Mouse (Mus musculus) heart, adult 11 months (tissue): ENCODE measurements at regions not wholly inside any gene's neighbourhood (a gene's known extent, or its start where the extent isn't known, plus 50 kb on each side); places are given as distances from the start of the nearest gene placed in this dataset.
"Not testable (repeated sequence)": the region's sequence is repeated elsewhere in the genome, so short reads cannot be mapped to it uniquely, and the experiment has no call there.

Experiments
- DNase-seq: peaks from one replicate; pipeline ENCODE4 v3.0.0; 2022

DNA sequence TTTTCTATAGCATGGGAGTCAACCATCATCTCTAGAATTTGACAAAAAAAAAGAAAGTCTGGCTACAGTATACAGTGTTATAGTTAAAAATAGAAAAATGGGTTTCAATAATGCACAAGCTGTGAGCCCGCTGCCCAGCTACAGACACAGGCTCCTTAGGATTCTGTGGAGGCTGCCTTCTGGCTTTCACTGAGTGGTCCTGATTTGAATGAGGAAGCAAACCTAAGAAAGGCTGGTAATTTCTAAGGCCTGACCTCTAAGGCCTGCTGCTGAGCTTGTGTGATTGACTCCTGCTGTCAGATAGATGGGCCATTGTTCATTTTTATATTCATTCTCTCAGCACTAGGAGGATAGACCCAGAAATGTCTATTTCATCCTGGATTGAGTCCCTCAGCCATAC lies 67.7 kb downstream of the Alg10b start:
- DNase-seq: no peak

DNA sequence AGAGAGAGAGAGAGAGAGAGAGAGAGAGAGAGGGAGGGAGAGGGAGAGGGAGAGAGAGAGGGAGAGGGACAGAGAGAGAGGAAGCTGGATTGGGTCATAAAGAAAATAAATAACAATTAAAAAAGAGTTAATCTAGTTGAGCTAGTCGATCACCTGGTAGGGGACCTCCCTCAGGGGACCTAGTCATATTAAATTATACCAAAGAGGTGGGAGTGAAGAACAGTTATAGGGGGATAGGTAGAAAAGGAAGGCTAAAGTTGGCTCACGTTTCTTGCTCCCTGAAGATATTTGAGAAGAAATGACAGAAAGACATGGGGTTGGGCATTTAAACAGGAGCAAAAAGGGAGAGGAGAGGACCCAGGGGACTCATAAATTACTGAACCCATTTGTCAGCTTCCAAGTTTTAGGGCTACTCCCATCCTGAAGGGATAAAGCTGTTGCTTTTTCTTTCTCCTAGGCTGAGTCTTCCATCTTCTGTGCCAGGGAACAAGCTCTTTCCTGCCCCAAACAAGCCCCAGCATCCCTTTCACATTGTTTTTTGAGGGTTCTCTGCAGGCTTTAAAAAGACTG lies 70.3 kb downstream of the Alg10b start:
- DNase-seq: peak; percentile 74

DNA sequence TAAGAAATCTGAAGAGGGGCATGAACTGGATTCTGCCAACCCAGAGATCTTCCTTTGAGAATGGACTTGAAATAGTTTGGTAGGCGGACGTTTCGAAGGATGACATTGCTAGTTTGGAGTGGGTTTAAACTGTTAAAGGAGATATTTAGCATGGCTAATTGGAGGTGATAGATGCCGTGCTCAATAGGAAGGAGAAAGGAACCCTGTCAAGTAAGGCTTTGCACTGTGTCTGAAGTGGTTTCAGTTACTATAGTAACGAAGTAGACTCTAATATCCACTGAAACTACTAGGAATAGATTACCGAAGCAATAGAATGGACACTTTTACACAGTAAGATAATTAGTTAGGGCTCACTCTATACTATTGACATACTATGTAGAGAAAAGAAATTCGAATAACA lies 74.5 kb downstream of the Alg10b start:
- DNase-seq: no peak

DNA sequence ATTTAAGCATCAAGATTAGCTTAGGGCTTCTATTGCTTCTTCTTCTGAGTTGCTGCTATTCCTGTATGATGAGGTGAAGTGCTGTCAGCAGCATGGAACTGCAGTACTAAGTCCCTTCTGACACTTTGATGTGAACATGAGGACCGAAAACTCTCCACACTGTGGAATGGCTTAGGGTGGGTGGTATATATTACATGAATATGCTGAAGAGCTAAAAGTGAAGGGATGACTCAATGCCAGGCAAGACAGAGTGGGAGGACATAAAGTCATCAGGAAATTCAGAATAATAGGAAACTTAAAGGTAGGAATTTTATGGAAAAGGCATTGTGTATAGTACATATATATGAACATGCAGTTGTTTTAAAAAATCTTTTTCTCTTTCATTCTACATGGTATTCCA lies 79.3 kb downstream of the Alg10b start:
- no peak for DNase-seq

DNA sequence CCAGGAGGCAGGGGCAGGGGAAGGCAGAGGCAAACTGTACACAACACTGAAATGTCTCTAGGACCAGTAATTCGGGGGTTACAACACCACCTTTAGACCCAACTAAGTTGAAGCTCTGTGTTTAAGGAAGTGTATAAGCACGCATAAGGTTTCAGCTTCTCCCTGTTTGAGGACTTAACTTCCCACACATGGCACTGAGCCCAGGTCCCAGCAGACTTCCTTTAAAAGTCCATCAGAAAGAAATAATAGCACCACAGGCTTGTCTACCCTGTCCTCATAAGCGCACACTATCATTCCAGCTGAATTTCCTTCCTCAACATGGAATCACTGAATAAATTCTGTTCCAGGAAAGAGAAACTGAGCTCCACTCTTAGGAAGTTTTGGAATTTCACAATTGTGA lies 80.9 kb downstream of the Alg10b start:
- no peak for DNase-seq

DNA sequence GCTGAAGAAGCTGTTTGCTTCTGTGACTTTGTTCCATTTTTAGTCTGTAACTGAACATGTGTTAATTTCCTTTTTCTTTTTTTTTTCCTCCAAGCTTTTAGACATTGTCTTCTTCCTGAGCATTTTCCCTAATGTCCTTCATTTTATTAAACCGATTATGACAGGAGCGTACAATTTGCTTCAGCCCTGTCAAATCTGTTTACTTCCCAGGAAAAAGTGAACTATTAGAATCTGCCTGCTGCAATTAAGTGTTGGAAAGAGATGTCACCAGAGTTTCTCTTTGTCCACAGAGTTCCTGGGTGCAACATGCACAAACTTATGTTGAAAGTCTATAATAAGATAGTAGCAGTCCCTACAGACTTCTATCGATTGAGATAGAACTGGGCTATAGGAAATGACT lies 82.8 kb downstream of the Alg10b start:
- no peak for DNase-seq

DNA sequence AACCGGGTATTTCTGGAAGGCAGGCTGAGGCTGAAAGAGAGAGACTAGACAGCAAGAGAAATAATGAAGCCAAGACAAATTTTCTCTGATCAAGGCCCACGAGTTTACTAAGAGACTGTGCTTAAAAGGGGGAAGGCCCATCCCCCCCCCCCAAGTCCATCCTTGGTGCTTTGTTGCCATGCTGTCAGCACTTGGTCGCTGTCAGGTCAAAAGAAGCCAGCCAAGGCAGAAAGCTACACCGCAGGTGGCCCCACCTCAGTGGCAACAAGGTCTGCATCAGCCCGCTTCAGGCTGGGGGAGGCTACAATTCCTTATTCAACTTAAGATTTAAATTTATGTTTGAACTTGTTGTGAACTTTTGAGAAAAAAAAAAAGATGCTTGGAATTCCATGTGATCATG lies 84.3 kb downstream of the Alg10b start:
- DNase-seq: not testable (repeated sequence)

DNA sequence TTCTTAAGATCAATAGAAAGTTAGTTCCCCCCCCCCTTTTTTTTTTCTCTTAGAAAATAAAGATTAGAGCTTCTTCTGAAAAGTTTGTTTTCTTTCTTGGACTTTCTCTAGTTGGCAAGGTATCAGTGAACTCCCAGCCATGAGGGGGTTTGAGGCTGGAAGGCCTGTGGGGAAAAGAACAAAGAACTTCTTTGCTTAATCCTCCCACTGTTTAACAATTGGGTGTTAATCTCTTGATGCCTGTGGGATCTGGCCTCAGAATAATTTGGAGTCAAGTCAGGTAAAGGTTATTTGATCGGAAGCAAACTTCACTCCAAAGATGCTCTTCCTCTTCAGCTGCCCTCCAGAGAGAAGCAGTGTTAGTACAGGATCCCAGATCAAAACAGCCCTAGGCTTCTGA lies 84.8 kb downstream of the Alg10b start:
- no peak for DNase-seq

DNA sequence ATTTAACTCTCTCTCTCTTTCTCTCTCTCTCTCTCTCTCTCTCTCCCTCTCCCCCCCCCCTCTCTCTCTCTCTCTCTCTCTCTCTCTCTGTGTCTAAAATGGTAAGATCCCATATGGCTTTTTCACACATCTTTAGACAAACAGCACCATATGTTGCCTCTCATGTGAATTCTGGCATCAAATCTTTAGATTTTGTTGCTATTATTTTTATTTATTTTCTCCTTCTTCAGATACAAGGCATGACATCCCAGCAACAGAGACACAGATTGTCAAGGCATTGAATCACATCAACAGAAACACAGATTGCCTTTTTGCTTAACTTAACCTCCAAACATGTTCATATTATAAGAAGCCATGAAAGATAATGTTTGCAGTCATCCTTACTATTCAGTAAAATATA lies 85.6 kb downstream of the Alg10b start:
- DNase-seq: no peak

DNA sequence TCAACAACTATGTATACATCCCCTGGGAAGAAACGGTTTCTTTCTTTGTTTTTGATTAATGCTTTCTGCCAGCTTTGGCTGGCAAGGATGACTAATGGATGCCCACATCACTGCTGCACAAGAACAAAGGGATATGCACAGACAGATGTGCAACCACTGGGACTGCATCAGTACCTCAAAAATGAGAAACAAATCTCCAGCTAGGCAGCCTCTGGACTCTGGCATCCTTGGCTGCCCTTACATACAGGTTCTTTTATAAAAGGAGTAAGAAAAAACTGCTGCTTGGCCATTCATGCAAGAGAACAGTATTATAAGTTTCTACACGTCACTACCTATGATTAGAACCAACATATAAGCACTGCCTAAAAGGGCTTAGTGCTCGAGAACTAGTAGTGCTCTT lies 97.7 kb downstream of the Alg10b start:
- peak; percentile 51 for DNase-seq

DNA sequence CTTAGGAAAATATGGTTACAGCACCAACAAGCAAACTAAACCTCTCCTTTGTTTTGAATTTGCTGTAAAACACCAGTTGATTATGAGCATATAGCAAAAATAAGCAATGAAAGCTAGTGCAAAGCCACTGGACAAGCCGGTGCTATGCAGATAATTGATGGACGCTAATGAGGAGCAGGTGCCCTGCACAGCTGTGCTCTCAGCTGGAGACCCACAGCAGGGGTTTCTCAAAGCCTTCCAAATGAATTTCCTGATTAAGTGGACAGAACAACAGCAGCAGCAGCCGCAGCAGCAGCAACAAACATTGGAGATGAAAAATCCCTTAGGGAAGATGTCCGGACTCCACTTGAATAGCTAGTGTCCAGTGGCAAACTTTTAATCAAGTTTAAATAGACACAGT lies 109.2 kb downstream of the Alg10b start:
- peak; percentile 86 for DNase-seq

DNA sequence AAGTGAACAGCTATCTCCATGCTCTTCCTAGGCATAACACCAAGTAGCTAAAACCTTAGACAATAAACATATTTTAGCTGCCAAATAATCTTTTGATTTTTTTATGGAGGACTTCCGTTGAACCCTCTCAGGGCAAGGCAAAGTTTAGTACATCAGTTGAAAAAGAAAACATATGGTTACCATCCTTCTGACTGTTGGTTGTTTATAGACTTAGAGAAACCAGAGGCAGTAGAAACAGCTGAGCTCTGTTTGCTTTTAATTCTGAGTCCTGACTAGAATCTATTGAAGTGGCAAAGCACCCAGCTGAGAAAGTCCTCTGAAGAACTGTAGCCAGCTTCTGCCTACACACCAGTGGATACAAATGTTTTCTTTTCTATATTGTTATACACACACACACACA lies 109.7 kb downstream of the Alg10b start:
- DNase-seq: no peak

DNA sequence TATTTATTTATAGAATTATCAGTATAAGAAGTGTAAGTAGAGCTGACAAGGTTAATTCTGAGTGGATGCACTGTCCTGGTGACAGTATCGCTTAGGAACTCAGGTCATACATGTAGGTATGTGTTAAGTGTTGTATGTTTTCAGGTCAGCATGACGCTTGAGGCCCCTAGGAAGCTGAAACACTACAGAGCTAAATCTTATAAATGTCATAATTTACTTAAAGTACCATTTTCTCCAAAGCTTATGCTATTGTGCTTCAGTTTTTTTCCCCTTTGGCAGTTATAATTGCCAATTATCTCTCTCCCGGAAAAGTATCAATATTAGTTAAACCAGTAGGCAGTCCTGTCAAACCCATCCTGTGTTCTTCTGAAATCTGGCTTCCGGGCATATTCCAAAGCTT lies 110.3 kb downstream of the Alg10b start:
- DNase-seq: no peak

DNA sequence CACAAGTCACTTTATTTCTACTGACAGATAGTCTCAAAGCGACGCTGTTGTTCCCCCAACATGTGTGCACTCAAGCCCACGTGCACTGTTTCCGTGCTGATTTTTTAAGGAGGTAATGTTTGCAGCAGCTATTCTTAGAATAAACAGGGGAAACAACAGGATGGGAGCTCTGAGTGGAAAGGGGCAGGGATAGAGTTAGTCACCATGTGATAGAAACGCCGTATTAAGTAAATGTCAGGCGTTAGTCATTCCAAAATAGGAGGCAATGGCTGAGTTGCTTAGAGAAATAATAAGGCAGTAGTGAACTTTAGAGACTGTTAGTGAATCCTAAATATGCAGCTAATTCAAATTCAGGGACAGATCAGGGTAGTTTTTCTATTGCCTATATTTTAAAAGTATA lies 111.4 kb downstream of the Alg10b start:
- DNase-seq: peak; percentile 80

DNA sequence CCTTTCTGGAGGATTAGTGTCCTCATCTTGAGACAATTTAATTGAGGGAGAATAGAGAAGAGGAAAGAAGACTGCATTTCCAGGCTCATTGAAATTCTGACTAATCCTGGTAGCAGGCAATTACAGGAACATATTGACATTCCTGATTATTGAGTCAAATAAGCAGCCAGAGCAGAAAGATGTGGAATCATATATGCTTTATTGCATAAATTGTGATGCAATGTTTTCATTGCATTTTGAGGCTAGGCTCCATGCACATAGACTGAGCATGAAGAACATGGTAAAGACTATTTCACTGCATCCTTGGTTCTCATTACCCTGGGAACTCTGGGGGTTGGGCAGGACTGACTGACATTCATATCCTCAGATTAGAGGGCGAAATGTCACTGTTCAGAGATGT lies 116.0 kb downstream of the Alg10b start:
- DNase-seq: no peak

DNA sequence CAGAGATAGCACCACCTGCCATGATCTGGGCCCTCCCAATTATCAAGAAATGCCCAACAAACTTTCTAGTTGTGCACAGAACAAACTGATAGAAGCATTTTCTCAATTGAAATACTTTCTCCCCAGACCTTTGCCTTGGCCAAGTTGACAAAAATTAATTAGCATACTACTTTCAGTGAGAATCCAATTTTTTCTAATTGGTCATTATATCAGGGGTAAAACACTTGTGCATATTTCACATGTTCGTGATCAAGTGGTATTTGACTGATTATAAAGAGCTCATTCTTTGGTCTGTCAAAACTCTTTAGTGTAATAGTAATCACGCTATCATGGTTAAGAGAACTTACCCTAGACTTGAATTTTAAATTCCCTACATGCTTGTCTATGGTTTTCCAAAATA lies 117.2 kb downstream of the Alg10b start:
- DNase-seq: no peak

DNA sequence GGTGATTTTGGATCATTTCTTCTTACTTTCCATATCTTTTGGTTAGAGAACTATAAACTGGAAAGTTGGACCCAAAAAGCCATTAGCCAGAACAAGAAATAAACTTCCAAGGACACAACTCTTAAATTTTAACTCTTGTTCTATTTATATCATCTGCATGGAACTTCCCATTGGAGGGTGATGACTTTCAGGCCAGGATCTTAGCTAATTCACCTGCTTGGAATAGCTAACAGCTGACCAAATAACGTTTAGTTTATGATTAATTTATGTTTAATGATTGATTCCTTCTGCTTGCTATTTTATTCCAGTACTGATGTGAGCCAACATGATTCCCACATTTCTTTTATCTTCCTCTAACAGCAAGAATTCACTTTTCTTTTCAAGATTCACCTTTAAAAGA lies 119.7 kb downstream of the Alg10b start:
- no peak for DNase-seq

DNA sequence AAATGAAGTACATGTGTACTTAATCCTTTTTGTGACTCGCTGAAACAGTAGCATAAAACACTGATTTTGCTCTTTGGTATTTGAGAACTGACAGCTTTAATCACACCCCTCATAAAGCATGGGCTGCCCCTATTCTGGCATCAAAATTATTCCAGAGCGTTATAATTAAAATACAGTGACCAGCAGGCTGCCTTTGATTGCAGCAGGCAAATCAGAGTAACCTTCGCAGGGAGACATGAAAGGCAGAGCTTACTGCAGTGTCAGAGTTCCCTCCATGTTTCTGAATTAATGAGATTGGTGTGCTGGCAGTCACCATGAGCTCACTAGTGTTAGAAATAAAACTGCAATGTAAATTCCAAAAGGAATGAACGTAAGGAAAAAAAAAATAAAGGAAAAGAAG lies 120.8 kb downstream of the Alg10b start:
- DNase-seq: peak; percentile 44

DNA sequence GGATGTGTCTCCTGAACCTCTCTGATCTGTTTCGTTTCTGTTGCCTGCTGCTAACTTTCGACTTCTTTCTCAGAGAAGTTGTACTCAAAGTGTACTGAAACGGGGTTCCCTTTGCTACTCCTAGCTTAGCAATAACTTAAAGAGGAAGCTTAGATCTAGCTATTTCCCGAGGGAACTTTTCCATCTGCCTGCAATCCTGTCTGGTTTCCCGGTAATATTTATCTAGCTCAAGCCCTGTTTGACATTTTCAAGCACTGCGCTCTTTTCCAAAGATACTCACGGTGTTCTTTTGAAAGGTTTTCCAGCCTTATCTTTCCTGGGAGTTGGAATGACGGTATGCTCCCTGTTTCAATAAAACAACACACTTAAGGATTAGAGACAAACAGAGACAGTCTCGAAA lies 122.1 kb downstream of the Alg10b start:
- DNase-seq: peak; percentile 35

DNA sequence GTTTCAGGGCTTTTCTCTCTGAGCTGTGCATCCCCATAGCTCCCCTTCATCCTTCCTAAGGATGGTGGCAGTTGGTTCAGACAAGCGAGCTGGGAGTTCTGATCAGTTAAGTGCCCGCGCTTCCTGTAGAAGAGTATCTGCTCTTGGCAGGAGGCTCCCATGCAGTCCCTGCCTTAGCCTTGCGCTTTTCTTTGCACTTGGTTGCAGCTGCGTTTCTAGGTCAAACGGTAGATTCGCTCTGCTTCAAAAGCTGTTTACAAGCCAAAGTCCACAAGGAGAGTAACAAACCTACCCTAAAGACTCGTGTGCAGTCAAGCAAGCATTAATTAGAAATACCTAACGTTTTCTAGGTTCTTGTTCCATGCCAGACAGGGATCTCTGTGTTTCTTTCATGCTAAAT lies 122.6 kb downstream of the Alg10b start:
- peak; percentile 37 for DNase-seq

DNA sequence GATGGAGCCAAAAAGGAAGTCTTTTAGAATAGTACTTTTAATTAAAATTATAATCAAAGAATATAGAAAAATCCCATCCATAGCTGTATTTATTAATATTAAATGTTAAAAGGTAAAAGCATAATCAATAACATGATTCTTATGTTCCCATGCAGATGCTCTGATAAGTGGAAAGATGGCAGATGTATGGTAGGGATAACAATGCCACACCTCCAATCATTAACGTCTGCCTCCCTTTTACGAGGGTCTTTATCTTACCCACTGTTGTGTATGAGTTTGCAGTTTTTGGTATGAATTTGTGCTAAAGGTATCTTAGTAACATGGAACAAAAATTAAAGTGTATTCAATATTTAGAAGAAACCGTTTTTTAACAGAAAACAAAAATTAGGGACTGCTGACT lies 127.8 kb downstream of the Alg10b start:
- no peak for DNase-seq

DNA sequence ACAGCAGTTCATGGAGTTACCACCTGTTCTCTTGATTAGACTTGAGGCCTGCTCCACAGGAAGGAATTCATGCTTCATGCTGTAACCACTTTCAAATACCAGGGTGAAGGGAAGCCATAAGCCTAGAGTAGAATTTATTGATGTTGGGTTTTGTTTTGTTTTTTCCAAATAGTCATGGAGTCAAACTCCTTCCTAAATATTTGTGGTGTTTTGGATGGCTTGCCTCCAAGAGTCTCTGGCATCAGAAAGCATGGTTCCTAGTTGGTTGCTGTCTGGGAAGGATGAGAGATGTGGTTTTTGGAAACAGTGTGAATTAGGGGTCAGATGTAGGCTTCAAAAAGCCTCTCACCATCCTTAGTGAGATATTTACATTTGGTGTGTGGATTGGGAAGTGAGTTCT lies 141.5 kb downstream of the Alg10b start:
- DNase-seq: no peak

DNA sequence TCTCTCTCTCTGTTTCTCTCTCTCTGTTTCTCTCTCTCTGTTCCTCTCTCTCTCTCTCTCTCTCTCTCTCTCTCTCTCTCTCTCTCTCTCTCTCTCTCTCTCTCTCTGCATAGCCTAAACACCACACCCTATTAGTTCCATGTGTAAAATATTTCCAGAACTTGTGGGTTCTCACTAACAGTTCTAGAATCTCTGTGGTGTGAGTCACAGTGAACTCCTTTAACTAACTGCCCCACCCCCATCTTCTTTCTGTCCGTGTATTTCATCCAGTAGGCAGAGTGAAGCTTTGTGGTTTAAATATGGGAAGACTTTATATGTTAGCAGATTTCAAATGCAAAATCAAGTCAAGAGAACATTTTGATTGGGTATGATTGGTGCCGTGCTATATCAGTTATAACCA lies 153.8 kb downstream of the Alg10b start:
- no peak for DNase-seq

DNA sequence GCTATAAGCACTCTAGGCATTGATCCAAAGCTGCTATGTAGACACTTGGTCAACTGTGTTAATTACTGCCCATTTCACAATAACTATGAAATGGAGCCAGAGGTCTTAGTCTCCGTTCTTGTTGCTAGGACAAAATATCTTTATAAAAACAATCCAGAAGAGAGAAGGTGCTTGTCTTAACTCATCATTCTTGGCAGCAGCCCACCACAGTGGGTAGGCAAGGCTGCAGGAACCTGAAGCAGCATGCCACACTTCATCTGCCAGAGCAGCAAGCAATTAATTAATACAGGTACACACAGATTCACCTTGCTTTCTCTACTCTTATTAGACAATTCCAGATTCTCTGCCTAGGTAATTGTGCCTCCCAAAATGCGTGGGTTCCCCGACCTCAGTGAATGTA lies 172.8 kb downstream of the Alg10b start:
- no peak for DNase-seq

DNA sequence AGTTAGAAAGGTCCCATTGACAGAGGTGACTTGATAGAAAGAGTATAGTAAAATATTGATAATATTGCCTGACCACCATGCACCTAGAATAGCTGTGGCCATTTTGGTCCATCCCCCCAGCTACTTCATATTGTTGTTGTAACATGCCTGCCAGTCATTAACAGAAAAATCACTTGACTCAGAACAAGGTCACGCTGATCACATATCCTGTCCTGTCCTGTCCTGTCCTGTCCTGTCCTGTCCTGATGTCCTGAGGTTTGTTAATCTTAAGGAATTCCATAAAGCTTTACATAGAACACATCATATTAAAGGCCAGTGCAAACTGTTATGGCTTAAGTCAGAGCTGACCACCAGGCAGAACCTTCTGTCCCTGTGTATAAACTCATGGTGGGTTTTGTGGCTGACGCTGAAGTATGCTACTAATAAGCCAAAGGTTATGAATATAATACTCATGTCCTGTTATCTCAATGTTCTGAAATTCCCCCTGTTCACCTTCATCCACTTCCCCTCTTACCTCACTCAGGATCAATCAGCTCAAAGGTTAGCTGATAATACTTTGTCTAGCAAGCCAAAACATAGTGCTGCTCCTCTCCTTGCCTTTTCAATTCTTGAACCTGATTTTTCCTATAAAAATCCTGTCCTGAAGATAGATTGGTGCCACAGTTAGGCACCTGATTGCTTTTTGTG lies 173.7 kb downstream of the Alg10b start:
- DNase-seq: no peak
